Mouse (Mus musculus) heart, embryonic 10.5 days (tissue): ENCODE measurements at regions not wholly inside any gene's neighbourhood (a gene's known extent, or its start where the extent isn't known, plus 50 kb on each side); places are given as distances from the start of the nearest gene placed in this dataset.

Experiments
- DNase-seq: peaks from one replicate; pipeline ENCODE4 v3.0.0-alpha.2; 2017; ENCODE audit warnings: low spot score
- H3K27ac ChIP-seq: fragments of 300-500 bp; sonication (generic); 2 replicates; pipeline ENCODE4 v1.5.1; 2016; ENCODE audit warnings: mild to moderate bottlenecking
- H3K27me3 ChIP-seq: fragments of 300-500 bp; sonication (generic); 2 replicates; pipeline ENCODE4 v1.6.1; 2016; ENCODE audit warnings: mild to moderate bottlenecking; ENCODE audit not compliant: poor library complexity, insufficient read depth, severe bottlenecking
- H3K36me3 ChIP-seq: fragments of 300-500 bp; sonication (generic); 2 replicates; pipeline ENCODE4 v1.6.1; 2016; ENCODE audit warnings: mild to moderate bottlenecking, moderate library complexity
- H3K4me1 ChIP-seq: fragments of 300-500 bp; sonication (generic); 2 replicates; pipeline ENCODE4 v1.6.1; 2016; ENCODE audit warnings: mild to moderate bottlenecking
- H3K4me3 ChIP-seq: fragments of 300-500 bp; sonication (generic); 2 replicates; pipeline ENCODE4 v1.5.1; 2016; ENCODE audit warnings: mild to moderate bottlenecking, moderate library complexity
- H3K9me3 ChIP-seq: fragments of 300-500 bp; sonication (generic); 2 replicates; pipeline ENCODE4 v1.6.1; 2016; ENCODE audit warnings: mild to moderate bottlenecking, moderate library complexity
- WGBS: fragments of 180-500 bp; shearing (Covaris S2); methylation state at CpG from one replicate; pipeline ENCODE4 v1.1.7; 2016; 5-methylcytosine and 5-hydroxymethylcytosine counted together

DNA sequence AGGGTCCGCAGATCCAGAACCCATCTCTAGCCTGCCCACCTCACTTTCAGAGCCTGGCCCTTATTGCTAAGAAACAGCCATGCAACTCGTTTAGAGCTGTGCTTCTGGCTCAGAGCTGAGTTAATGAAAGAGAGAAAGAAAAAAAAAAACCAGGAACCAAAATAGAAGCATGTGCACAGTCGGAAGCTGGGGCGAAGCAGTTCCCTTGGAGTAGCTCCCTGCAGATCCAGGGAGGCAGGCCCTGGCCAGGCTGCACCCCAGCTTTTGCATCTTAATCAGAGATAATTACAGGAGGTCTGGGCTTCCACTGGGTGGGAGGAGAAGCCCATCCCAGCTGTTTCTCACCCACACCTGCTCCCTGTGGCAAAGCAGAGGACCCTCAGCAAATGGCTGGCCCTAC lies 53.9 kb downstream of the Adra2c start:
- Histone ChIP-seq H3K27me3 (peaks cover 79% of the 10 kb centered on the region), H3K36me3 (no peaks in the 10 kb centered on the region), H3K9me3 (no peaks in the 10 kb centered on the region), H3K4me1 (no peaks in the 10 kb centered on the region), H3K4me3 (no peak overlapping the region), H3K27ac (no peak overlapping the region)
- no peak for DNase-seq
- 47% methylated on average over 4 of the region's 4 CpGs for WGBS

DNA sequence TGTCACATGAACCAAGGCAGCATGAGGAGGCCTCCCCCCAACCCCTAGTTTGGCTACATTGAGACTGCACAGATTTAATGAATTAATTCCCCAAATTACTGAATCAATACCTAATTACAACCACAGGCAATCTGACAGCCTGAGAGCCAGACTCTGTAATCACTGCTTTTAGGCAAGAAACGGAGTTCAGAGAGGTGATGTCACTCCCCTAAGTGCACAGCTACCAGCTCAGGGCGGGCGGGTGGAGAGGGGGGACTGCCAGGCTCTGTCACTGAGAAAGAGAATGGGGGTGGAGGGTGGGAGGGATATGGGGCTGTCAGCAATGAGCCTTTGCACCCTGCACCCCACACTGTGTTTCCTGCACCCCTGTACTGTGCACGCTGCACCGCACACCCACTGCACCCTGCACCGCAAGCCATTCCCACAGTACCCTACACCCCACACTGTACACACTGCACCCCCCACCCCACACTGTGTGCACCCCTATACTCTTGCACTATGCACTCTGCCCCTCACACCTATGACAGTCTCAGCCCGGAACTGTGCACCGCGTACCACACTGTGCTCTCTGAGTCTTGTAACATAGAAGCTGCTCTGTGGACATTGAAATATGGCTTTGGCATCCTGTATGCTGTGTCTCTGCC lies 54.4 kb upstream of the Hmx1 start:
- Histone ChIP-seq H3K9me3 (no peaks in the 10 kb centered on the region), H3K27ac (no peak overlapping the region), H3K27me3 (peaks cover 85% of the 10 kb centered on the region), H3K4me3 (no peak overlapping the region), H3K36me3 (no peaks in the 10 kb centered on the region), H3K4me1 (0 out of 2 replicates have a peak, but pooled peaks cover 6% of the 10 kb centered on the region)
- DNase-seq = no peak
- WGBS = 82% methylated on average over 9 of the region's 9 CpGs

DNA sequence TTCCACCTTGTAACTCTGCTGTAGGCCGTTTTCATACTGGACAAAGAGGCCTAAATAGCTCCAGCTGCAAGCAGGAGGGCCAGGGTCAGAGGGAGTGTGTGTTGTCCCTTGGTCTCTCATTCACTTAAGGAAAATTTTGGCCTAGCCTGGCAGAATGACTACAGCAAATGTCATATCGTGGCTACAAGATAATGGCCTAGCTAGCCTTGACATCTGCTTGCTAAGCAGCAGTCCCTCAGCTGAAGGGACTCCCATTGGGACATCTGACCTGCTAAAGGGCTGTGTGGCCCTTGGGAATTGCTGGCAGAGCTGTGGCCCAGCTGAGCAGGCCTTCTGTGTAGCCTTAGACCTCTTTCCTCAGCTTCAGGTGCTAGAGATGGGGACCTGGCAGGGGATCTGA lies 53.8 kb upstream of the Hmx1 start:
- WGBS = 67% methylated on average over 2 of the region's 2 CpGs
- Histone ChIP-seq H3K4me3 (no peak overlapping the region), H3K27me3 (peaks cover 85% of the 10 kb centered on the region), H3K9me3 (no peaks in the 10 kb centered on the region), H3K4me1 (0 out of 2 replicates have a peak, but pooled peaks cover 6% of the 10 kb centered on the region), H3K27ac (no peak overlapping the region), H3K36me3 (no peaks in the 10 kb centered on the region)
- DNase-seq = no peak
